Mouse (Mus musculus) liver, embryonic 15.5 days (tissue): ENCODE results near the gene Auh. TPM values are rescaled to one million over a fixed set of nuclear protein-coding genes. Genes with fewer than 3 reads are reported as not detected.

Experiments
- ATAC-seq: fragments of 200-750 bp; cut with Nextera tagmentation; 2 replicates; pipeline ENCODE4 v1.8.0; 2017; ENCODE audit warnings: moderate number of reproducible peaks, mild to moderate bottlenecking, moderate library complexity; ENCODE audit not compliant: insufficient read depth
- H3K27ac ChIP-seq: fragments of 300-500 bp; sonication (generic); replicated peaks from 2 replicates; pipeline ENCODE4 v1.5.1; 2015; ENCODE audit warnings: mild to moderate bottlenecking, inconsistent platforms
- H3K27me3 ChIP-seq: fragments of 300-500 bp; sonication (generic); 2 replicates; pipeline ENCODE4 v1.6.1; 2015; ENCODE audit warnings: mild to moderate bottlenecking, inconsistent platforms
- H3K36me3 ChIP-seq: fragments of 300-500 bp; sonication (generic); replicated peaks from 2 replicates; pipeline ENCODE4 v1.6.1; 2015; ENCODE audit warnings: moderate library complexity, mild to moderate bottlenecking, inconsistent platforms
- H3K4me1 ChIP-seq: fragments of 300-500 bp; sonication (generic); replicated peaks from 2 replicates; pipeline ENCODE4 v1.6.1; 2015; ENCODE audit warnings: inconsistent platforms
- H3K4me2 ChIP-seq: fragments of 300-500 bp; sonication (generic); 2 replicates; pipeline ENCODE4 v1.6.1; 2015; ENCODE audit warnings: moderate library complexity, mild to moderate bottlenecking, inconsistent platforms
- H3K4me3 ChIP-seq: fragments of 300-500 bp; sonication (generic); replicated peaks from 2 replicates; pipeline ENCODE4 v1.5.1; 2015; ENCODE audit warnings: mild to moderate bottlenecking, inconsistent platforms
- H3K9ac ChIP-seq: fragments of 300-500 bp; sonication (generic); 2 replicates; pipeline ENCODE4 v1.6.1; 2015; ENCODE audit warnings: moderate library complexity, mild to moderate bottlenecking, inconsistent platforms
- H3K9me3 ChIP-seq: fragments of 300-500 bp; sonication (generic); replicated peaks from 2 replicates; pipeline ENCODE4 v1.6.1; 2016; ENCODE audit warnings: inconsistent platforms
- WGBS: fragments of 180-500 bp; shearing (Covaris S2); methylation state at CpG from one replicate; pipeline ENCODE4 v1.1.7; 2015; ENCODE audit warnings: mixed read lengths; ENCODE audit not compliant: insufficient replicate concordance; 5-methylcytosine and 5-hydroxymethylcytosine counted together
- polyA plus RNA-seq: library from polyadenylated mRNA; unstranded; fragments of >200 nt; fragmentation: Nextera tagmentation; extraction: Ambion mirVana; gene quantifications from 2 replicates; pipeline ENCODE4 v1.2.1, GENCODE M21; 2015

The Auh gene
- polyA plus RNA-seq, 1 experiment from 2014 or later = 30.4 TPM

GRCm38 (mm10) chr13:52858373-52858772 lies 71.1 kb downstream of the Auh start:
- no peaks in the 10 kb centered on the region for H3K4me1 ChIP-seq
- 71% methylated on average over 12 of the region's 12 CpGs for WGBS
- ATAC-seq = no peak
- no peak overlapping the region for H3K9ac ChIP-seq
- no peaks in the 10 kb centered on the region for H3K36me3 ChIP-seq
- H3K4me2 ChIP-seq = no peak overlapping the region
- no peaks in the 10 kb centered on the region for H3K9me3 ChIP-seq
- no peaks in the 10 kb centered on the region for H3K27me3 ChIP-seq
- H3K4me3 ChIP-seq = no peak overlapping the region
- H3K27ac ChIP-seq = no peak overlapping the region

GRCm38 (mm10) chr13:52857781-52858180 lies 71.7 kb downstream of the Auh start:
- WGBS = 74% methylated on average over 5 of the region's 5 CpGs
- H3K9ac ChIP-seq = no peak overlapping the region
- no peak for ATAC-seq

GRCm38 (mm10) chr13:52853536-52853935 lies 75.9 kb downstream of the Auh start:
- Histone ChIP-seq H3K36me3 (no peaks in the 10 kb centered on the region), H3K9me3 (no peaks in the 10 kb centered on the region), H3K4me1 (peaks cover 15% of the 10 kb centered on the region; the same call in 1 of the 2 replicates), H3K4me2 (no peak overlapping the region), H3K9ac (no peak overlapping the region), H3K27ac (no peak overlapping the region), H3K4me3 (no peak overlapping the region), H3K27me3 (no peaks in the 10 kb centered on the region)
- no peak for ATAC-seq
- 74% methylated on average over 1 of the region's 1 CpGs for WGBS

More at GRCm38 (mm10) chr13:52857781-52858180, 71.7 kb downstream of the Auh start:
- Histone ChIP-seq H3K27me3 (no peaks in the 10 kb centered on the region), H3K4me2 (no peak overlapping the region), H3K4me3 (no peak overlapping the region), H3K4me1 (no peaks in the 10 kb centered on the region), H3K9me3 (no peaks in the 10 kb centered on the region), H3K27ac (no peak overlapping the region), H3K36me3 (no peaks in the 10 kb centered on the region)

GRCm38 (mm10) chr13:52851886-52852285 lies 77.6 kb downstream of the Auh start:
- no peaks in the 10 kb centered on the region for H3K36me3 ChIP-seq
- ATAC-seq = no peak

GRCm38 (mm10) chr13:52850024-52850723 lies 79.3 kb downstream of the Auh start:
- Histone ChIP-seq H3K27ac (no peak overlapping the region), H3K9me3 (no peaks in the 10 kb centered on the region), H3K4me2 (no peak overlapping the region), H3K27me3 (no peaks in the 10 kb centered on the region), H3K4me1 (peaks cover 25% of the 10 kb centered on the region; the same call in 1 of the 2 replicates), H3K4me3 (no peak overlapping the region), H3K36me3 (no peaks in the 10 kb centered on the region), H3K9ac (no peak overlapping the region)
- 63% methylated on average over 15 of the region's 15 CpGs for WGBS
- no peak for ATAC-seq

More at GRCm38 (mm10) chr13:52851886-52852285, 77.6 kb downstream of the Auh start:
- WGBS = 70% methylated on average over 4 of the region's 4 CpGs
- H3K27ac ChIP-seq = no peak overlapping the region
- H3K9me3 ChIP-seq = no peaks in the 10 kb centered on the region
- H3K4me2 ChIP-seq = no peak overlapping the region
- H3K4me3 ChIP-seq = no peak overlapping the region
- no peak overlapping the region for H3K9ac ChIP-seq
- peaks cover 25% of the 10 kb centered on the region; the same call in 1 of the 2 replicates for H3K4me1 ChIP-seq
- H3K27me3 ChIP-seq = no peaks in the 10 kb centered on the region

GRCm38 (mm10) chr13:52849394-52849801 lies 80.1 kb downstream of the Auh start:
- H3K4me3 ChIP-seq = no peak overlapping the region
- H3K27ac ChIP-seq = no peak overlapping the region
- H3K9me3 ChIP-seq = no peaks in the 10 kb centered on the region
- H3K27me3 ChIP-seq = no peaks in the 10 kb centered on the region
- ATAC-seq = 0 out of 2 replicates have a peak, but pooled peaks have one; percentile 11
- no peak overlapping the region for H3K9ac ChIP-seq
- H3K4me2 ChIP-seq = no peak overlapping the region
- 74% methylated on average over 9 of the region's 9 CpGs for WGBS
- H3K4me1 ChIP-seq = peaks cover 25% of the 10 kb centered on the region; the same call in 1 of the 2 replicates
- no peaks in the 10 kb centered on the region for H3K36me3 ChIP-seq

GRCm38 (mm10) chr13:52847481-52847880 lies 82.0 kb downstream of the Auh start:
- Histone ChIP-seq H3K4me2 (no peak overlapping the region), H3K27ac (no peak overlapping the region), H3K4me3 (no peak overlapping the region), H3K9me3 (no peaks in the 10 kb centered on the region), H3K36me3 (no peaks in the 10 kb centered on the region), H3K27me3 (no peaks in the 10 kb centered on the region), H3K4me1 (peaks cover 25% of the 10 kb centered on the region; the same call in 1 of the 2 replicates), H3K9ac (no peak overlapping the region)
- ATAC-seq = no peak
- 64% methylated on average over 8 of the region's 8 CpGs for WGBS

- no peaks in the 10 kb centered on the region for H3K36me3 ChIP-seq
- whole genome bisulfite sequencing = 83% methylated on average over 17 of the region's 17 CpGs
- H3K9ac ChIP-seq = no peak overlapping the region
- no peak overlapping the region for H3K4me2 ChIP-seq
- no peaks in the 10 kb centered on the region for H3K9me3 ChIP-seq
- no peak overlapping the region for H3K27ac ChIP-seq
- no peak for ATAC-seq
- peaks cover 25% of the 10 kb centered on the region; the same call in 1 of the 2 replicates for H3K4me1 ChIP-seq
- H3K4me3 ChIP-seq = no peak overlapping the region
- no peaks in the 10 kb centered on the region for H3K27me3 ChIP-seq
These were observed 82.4 kb downstream of the Auh start for GRCm38 (mm10) chr13:52847071-52847470.

- no peaks in the 10 kb centered on the region for H3K36me3 ChIP-seq
- no peaks in the 10 kb centered on the region for H3K27me3 ChIP-seq
- no peak overlapping the region for H3K4me3 ChIP-seq
- no peak overlapping the region for H3K27ac ChIP-seq
- no peak overlapping the region for H3K4me2 ChIP-seq
- H3K9me3 ChIP-seq = no peaks in the 10 kb centered on the region
- 67% methylated on average over 4 of the region's 4 CpGs for WGBS
- no peak overlapping the region for H3K9ac ChIP-seq
- H3K4me1 ChIP-seq = peaks cover 22% of the 10 kb centered on the region; the same call in 1 of the 2 replicates
- ATAC-seq = no peak
These were observed 83.9 kb downstream of the Auh start for GRCm38 (mm10) chr13:52845618-52846017.

- Histone ChIP-seq H3K4me2 (no peak overlapping the region), H3K4me1 (peaks cover 10% of the 10 kb centered on the region; the same call in 1 of the 2 replicates), H3K27me3 (no peaks in the 10 kb centered on the region), H3K27ac (no peak overlapping the region), H3K9me3 (no peaks in the 10 kb centered on the region), H3K4me3 (no peak overlapping the region), H3K9ac (no peak overlapping the region), H3K36me3 (no peaks in the 10 kb centered on the region)
- ATAC-seq = no peak
- 63% methylated on average over 10 of the region's 10 CpGs for WGBS
These were observed 85.8 kb downstream of the Auh start for GRCm38 (mm10) chr13:52843536-52844178.

GRCm38 (mm10) chr13:52836231-52836630 lies 93.2 kb downstream of the Auh start:
- Histone ChIP-seq H3K4me3 (no peak overlapping the region), H3K9me3 (no peaks in the 10 kb centered on the region), H3K27ac (no peak overlapping the region), H3K36me3 (0 out of 2 replicates have a peak, but pooled peaks cover 6% of the 10 kb centered on the region), H3K4me1 (peaks cover 36% of the 10 kb centered on the region), H3K9ac (no peak overlapping the region), H3K27me3 (no peaks in the 10 kb centered on the region), H3K4me2 (no peak overlapping the region)
- ATAC-seq = no peak
- 69% methylated on average over 8 of the region's 8 CpGs for WGBS
